Mouse (Mus musculus): ENCODE measurements at regions not wholly inside any gene's neighbourhood (a gene's known extent, or its start where the extent isn't known, plus 50 kb on each side); places are given as distances from the start of the nearest gene placed in this dataset.
A peak's percentile ranks its signal among the peaks of the same experiment; 100 is the strongest.
"Not testable (repeated sequence)": the region's sequence is repeated elsewhere in the genome, so short reads cannot be mapped to it uniquely, and the experiment has no call there.

DNA sequence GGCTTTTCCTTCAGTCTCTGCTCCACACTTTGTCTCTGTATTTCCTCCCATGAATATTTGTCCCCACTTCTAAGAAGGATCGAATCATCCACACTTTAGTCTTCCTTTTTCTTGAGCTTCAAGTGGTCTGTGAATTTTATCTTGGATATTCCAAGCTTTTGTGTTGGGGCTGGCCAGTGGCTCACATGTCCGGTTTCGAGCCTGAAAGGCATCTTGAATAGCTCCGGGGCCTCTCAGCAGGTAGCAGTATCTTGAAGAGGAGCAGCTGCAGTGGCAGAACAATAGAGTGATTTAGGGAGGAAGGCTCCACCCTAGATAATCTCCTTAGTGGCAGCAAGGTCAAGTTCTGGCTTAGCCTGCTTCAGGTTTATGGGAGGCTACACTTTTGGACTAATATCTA is 113.0 kb upstream of the Mettl21e start:
- not testable (repeated sequence) for DNase-seq

DNA sequence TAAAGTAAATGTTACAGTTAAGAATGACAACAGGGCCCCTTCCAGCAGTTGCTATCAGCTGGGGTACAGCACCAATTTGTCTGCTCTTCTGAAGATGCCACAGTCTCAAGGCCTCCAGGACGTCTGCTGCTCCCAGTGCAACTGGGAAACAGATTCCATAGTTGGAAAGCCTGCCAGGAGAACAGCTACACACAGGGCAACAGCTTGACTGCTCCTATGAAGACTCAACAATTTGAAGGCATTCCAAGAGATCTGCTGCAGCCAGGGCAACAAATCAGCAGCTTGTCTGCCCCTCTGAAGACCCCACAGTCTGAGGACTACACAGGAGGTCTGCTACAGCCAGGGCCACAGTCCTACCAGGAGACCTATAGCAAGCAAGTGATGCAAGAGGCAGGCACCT is 106.7 kb upstream of the Mettl21e start:
- peak in 1 of 2 experiments; percentile 21 for DNase-seq

Measured in lung, postnatal 4 days (tissue).